Mouse (Mus musculus) heart, adult 2 months (tissue): ENCODE measurements around the gene Med21.

Experiments
- CTCF ChIP-seq: fragments of 200-600 bp; IDR thresholded peaks from 2 replicates; pipeline ENCODE4 v1.8.1; 2022; ENCODE audit warnings: antibody characterized with exemption, mild to moderate bottlenecking, moderate library complexity
- POLR2A ChIP-seq: fragments of 200-500 bp; IDR thresholded peaks from 2 replicates; pipeline ENCODE4 v1.6.1; 2011; ENCODE audit warnings: mild to moderate bottlenecking, low read depth, low read length, control low read depth; ENCODE audit not compliant: insufficient read depth

DNA sequence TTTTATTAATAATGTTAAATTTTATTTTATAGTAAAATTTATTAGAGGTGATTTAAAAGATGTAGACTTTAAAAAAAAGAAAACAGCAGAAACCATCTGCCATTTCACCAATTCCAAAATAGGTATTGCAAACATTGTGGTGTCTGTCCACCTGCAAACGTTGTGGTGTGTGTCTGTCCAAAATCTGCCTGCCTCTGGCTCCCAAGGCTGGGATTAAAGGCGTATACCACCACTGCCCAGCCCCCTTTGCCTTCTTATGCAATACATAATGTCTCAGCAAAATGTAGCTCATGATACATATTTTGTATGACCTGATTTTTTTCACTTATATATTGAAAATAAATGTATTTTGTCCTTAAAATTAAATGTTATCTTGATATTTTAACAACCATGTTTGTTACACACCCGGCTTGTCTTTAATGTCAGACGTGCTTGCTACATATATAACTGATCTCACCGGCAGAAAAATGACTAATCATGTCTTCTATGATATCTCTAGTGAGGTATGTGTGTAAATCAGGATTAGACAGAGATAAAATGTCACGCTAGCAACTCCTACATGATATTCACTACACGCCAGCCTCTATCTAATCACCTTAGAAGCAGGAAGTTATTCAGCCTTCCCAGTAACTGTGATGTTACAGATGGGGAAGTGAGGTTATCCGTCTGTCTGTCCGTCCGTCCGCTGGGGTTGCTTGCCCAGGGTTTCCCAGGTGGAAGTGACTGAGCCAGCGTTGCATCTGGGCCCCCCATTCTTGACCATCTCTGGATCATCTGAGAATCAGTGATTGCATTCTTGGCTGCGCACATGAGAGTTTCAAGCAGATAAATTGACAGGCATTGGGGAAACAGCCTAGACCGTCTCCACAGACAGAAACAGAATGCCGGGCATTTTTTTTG, 28.9 kb downstream of the Med21 start:
- TF ChIP-seq POLR2A (no peak), CTCF (no peak)
